Mouse (Mus musculus): ENCODE results near the gene Usp9x.

Usp9x gene

GRCm38 (mm10) chrX:13071241-13071775 lies at the start of gene Usp9x:
Gene Usp9x, plus strand, starts transcription at chrX:13071498.
- DNase-seq (ENCODE audit: low spot score in 2 of 2): peak; percentile 60 to 84

- no peak for DNase-seq (ENCODE audit: low spot score in 2 of 2)
These were observed 48.6 kb upstream of the Usp9x start for GRCm38 (mm10) chrX:13022547-13023310.

GRCm38 (mm10) chrX:13024539-13025202 lies 46.6 kb upstream of the Usp9x start:
- no peak for DNase-seq (ENCODE audit: low spot score in 2 of 2)

- no peak for DNase-seq (ENCODE audit: low spot score in 2 of 2)
These were observed 46.0 kb upstream of the Usp9x start for GRCm38 (mm10) chrX:13025286-13025685.

- DNase-seq (ENCODE audit: low spot score in 2 of 2): no peak
These were observed 43.1 kb upstream of the Usp9x start for GRCm38 (mm10) chrX:13028156-13028555.

GRCm38 (mm10) chrX:13029996-13030395 lies 41.3 kb upstream of the Usp9x start:
- DNase-seq (ENCODE audit: low spot score in 2 of 2): no peak

- no peak for DNase-seq (ENCODE audit: low spot score in 2 of 2)
These were observed 34.2 kb upstream of the Usp9x start for GRCm38 (mm10) chrX:13037085-13037484.

GRCm38 (mm10) chrX:13039211-13039610 lies 32.1 kb upstream of the Usp9x start:
- peak in 1 of 2 experiments; percentile 34 for DNase-seq (ENCODE audit: low spot score in 2 of 2)

- DNase-seq (ENCODE audit: low spot score in 2 of 2): no peak
These were observed 30.9 kb upstream of the Usp9x start for GRCm38 (mm10) chrX:13040391-13040790.

- DNase-seq (ENCODE audit: low spot score in 2 of 2): peak; percentile 70 to 80
These were observed 29.6 kb upstream of the Usp9x start for GRCm38 (mm10) chrX:13041630-13042129.

GRCm38 (mm10) chrX:13043780-13044179 lies 27.5 kb upstream of the Usp9x start:
- no peak for DNase-seq (ENCODE audit: low spot score in 2 of 2)

- no peak for DNase-seq (ENCODE audit: low spot score in 2 of 2)
These were observed 26.6 kb upstream of the Usp9x start for GRCm38 (mm10) chrX:13044666-13045065.

- no peak for DNase-seq (ENCODE audit: low spot score in 2 of 2)
These were observed 24.3 kb upstream of the Usp9x start for GRCm38 (mm10) chrX:13046893-13047435.

GRCm38 (mm10) chrX:13047631-13048345 lies 23.5 kb upstream of the Usp9x start:
- no peak for DNase-seq (ENCODE audit: low spot score in 2 of 2)

GRCm38 (mm10) chrX:13054612-13055011 lies 16.7 kb upstream of the Usp9x start:
- no peak for DNase-seq (ENCODE audit: low spot score in 2 of 2)

- no peak for DNase-seq (ENCODE audit: low spot score in 2 of 2)
These were observed 9.3 kb upstream of the Usp9x start for GRCm38 (mm10) chrX:13061961-13062360.

GRCm38 (mm10) chrX:13064273-13064925 lies 6.9 kb upstream of the Usp9x start:
- no peak for DNase-seq (ENCODE audit: low spot score in 2 of 2)

GRCm38 (mm10) chrX:13070206-13070572 lies 1.1 kb upstream of the Usp9x start:
- no peak for DNase-seq (ENCODE audit: low spot score in 2 of 2)

GRCm38 (mm10) chrX:13070573-13071240 lies 591 bp upstream of the Usp9x start:
- peak; percentile 74 to 90 for DNase-seq (ENCODE audit: low spot score in 2 of 2)

GRCm38 (mm10) chrX:13071776-13072460 lies 620 bp downstream of the Usp9x start:
- DNase-seq (ENCODE audit: low spot score in 2 of 2): peak; percentile 21 to 44
